Mouse (Mus musculus): ENCODE results near the gene Sohlh2.

DNA sequence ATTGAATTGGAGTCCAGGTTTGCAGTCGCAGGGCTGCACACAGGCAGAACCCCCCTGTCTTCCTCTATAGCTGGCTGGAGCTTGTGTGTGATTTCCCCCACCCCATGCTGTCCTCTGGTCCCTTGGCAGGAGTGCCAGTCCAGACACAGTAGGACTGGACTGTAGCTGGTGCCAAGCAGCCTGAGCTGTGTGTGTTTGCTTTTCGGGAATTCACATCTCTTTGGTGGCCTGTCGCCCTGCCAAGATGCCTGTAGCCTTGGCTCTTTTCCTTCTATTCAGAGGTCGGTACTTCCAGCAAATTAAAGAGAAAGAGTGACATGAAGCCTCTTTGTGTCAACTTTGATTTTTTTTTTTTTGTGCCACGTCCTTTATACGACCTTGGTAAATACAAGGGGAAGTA is 66.7 kb downstream of the Sohlh2 start:
- no peak for TF ChIP-seq CTCF (IDR thresholded peaks at IDR 0.05; ENCODE audit: insufficient read depth, low read depth, low read length)
- TF ChIP-seq POLR2A (IDR thresholded peaks at IDR 0.05; ENCODE audit: insufficient read depth, low read depth, low read length): no peak
